8 mouse cellular contexts compared by ENCODE assay signal in genomic region chr8:11419232-11419631, GRCm38 (mm10). TPM values are rescaled to one million over a fixed set of nuclear protein-coding genes. Genes with fewer than 3 reads are reported as not detected.
A peak's percentile ranks its signal among the peaks of the same experiment; 100 is the strongest.
DNase-seq lines count a peak whose midpoint lies in the region; ATAC-seq and TF ChIP-seq lines count a peak whose summit lies in the region.

No protein-coding gene starts in this region.

- H3K4me3 ChIP-seq in kidney, postnatal 0 days (replicated peaks; ENCODE audit: low read depth, low read length) = no peak overlapping the region
- no peak overlapping the region for H3K4me3 ChIP-seq in layer of hippocampus, adult 2 months
- no peak overlapping the region for H3K4me3 ChIP-seq in midbrain, embryonic 15.5 days

- peaks cover 55% of the 10 kb centered on the region for H3K36me3 ChIP-seq in kidney, postnatal 0 days (ENCODE audit: insufficient read depth, low read length)
- H3K36me3 ChIP-seq in midbrain, embryonic 15.5 days (replicated peaks) = no peaks in the 10 kb centered on the region

- H3K4me1 ChIP-seq in kidney, postnatal 0 days (replicated peaks; ENCODE audit: insufficient read depth, low read length) = no peaks in the 10 kb centered on the region
- H3K4me1 ChIP-seq in midbrain, embryonic 15.5 days = peaks cover 13% of the 10 kb centered on the region

- no peaks in the 10 kb centered on the region for H3K27me3 ChIP-seq in kidney, postnatal 0 days (ENCODE audit: insufficient read depth, low read length)
- no peaks in the 10 kb centered on the region for H3K27me3 ChIP-seq in midbrain, embryonic 15.5 days (replicated peaks)

- no peak for DNase-seq in kidney, postnatal 0 days (ENCODE audit: low spot score)
- DNase-seq in kidney, adult 8-10 months = no peak
- DNase-seq in brain, embryonic 14.5 days (ENCODE audit: low read depth) = peak; percentile 95
- DNase-seq in frontal cortex, postnatal 36 days (ENCODE audit: low spot score in 2 of 2) = peak; percentile 68 to 85
- peak; percentile 80 to 87 for DNase-seq in layer of hippocampus, adult 2 months (ENCODE audit: low spot score in 2 of 2)
- no peak for DNase-seq in urinary bladder, postnatal 10 days (ENCODE audit: low spot score)

- no peak overlapping the region for H3K9ac ChIP-seq in kidney, postnatal 0 days (ENCODE audit: low read depth, low read length)
- H3K9ac ChIP-seq in midbrain, embryonic 15.5 days = no peak overlapping the region

- TF ChIP-seq CTCF in kidney, postnatal 0 days (IDR thresholded peaks at IDR 0.05; ENCODE audit: low read depth) = no peak
- no peak for TF ChIP-seq CTCF in brain, embryonic 14.5 days (IDR thresholded peaks at IDR 0.05; ENCODE audit: borderline replicate concordance, extremely low read depth, insufficient read depth, insufficient read length)
- TF ChIP-seq CTCF in layer of hippocampus, adult 2 months (conservative IDR thresholded peaks at IDR 0.05) = no peak

- H3K4me2 ChIP-seq in kidney, postnatal 0 days (ENCODE audit: low read length) = no peak overlapping the region
- no peak overlapping the region for H3K4me2 ChIP-seq in midbrain, embryonic 15.5 days

- H3K9me3 ChIP-seq in kidney, postnatal 0 days (replicated peaks; ENCODE audit: low read length) = no peaks in the 10 kb centered on the region
- no peaks in the 10 kb centered on the region for H3K9me3 ChIP-seq in midbrain, embryonic 15.5 days

- TF ChIP-seq POLR2A in brain, embryonic 14.5 days (IDR thresholded peaks at IDR 0.05; ENCODE audit: borderline replicate concordance, extremely low read depth, insufficient read depth, insufficient read length, poor library complexity, severe bottlenecking) = no peak

- H3K27ac ChIP-seq in kidney, postnatal 0 days = no peak overlapping the region
- peak overlapping the region; percentile 46 for H3K27ac ChIP-seq in layer of hippocampus, adult 2 months
- H3K27ac ChIP-seq in midbrain, embryonic 15.5 days = peak overlapping the region; percentile 63

- 0 out of 2 replicates have a peak, but pooled peaks have one; percentile 11 for ATAC-seq in kidney, postnatal 0 days (replicated peaks; ENCODE audit: low FRiP score, low read depth)
- peak; percentile 68 for ATAC-seq in midbrain, embryonic 15.5 days (replicated peaks)
- ATAC-seq in erythroblast, adult 5-6 weeks (replicated peaks; ENCODE audit: low FRiP score, poor library complexity, severe bottlenecking) = no peak

- 42% methylated on average over 6 of the region's 6 CpGs for WGBS in kidney, postnatal 0 days
- 29% methylated on average over 6 of the region's 6 CpGs for WGBS in midbrain, embryonic 15.5 days

RNA-seq across cellular contexts. Expression of gene Rab20, which starts 59.3 kb away (rescaled TPM):
- polyA plus RNA-seq in kidney, postnatal 0 days (2015; fragmentation: Nextera tagmentation; extraction: Ambion mirVana) = 44.3 and 48.0 TPM in 2 replicates
- polyA plus RNA-seq in brain, embryonic 14.5 days (2012; rRNA removed) = 0.55 and 0.85 TPM in 2 replicates
- total RNA-seq in layer of hippocampus, adult 2 months (2021) = not detected
- 0.71 and 1.3 TPM in 2 replicates for polyA plus RNA-seq in midbrain, embryonic 15.5 days (2015; fragmentation: Nextera tagmentation; extraction: Ambion mirVana)
- total RNA-seq in erythroblast, adult 5-6 weeks (2015; ENCODE audit: low replicate concordance) = 0.63 and 4.8 TPM in 2 replicates
- total RNA-seq in erythroblast, adult 5-6 weeks (2017; ENCODE audit: low replicate concordance) = 1.5 and 4.4 TPM in 2 replicates

Comparison
In these comparisons a context has a peak if more than half of its experiments do, and no peak if none do; other contexts are left out.
1. DNase-seq: peak in brain, embryonic 14.5 days (single experiment), frontal cortex, postnatal 36 days (2 of 2) and layer of hippocampus, adult 2 months (2 of 2); none in kidney, postnatal 0 days (single experiment), kidney, adult 8-10 months (0 of 2) and urinary bladder, postnatal 10 days (single experiment).
2. RNA of gene Rab20, which starts 59.3 kb away (polyA plus RNA-seq): 44.3 to 48.0 TPM in kidney, postnatal 0 days; 0.55 to 0.85 TPM in brain, embryonic 14.5 days and 0.71 to 1.3 TPM in midbrain, embryonic 15.5 days; every median in the first group is over 10 times any median in the second.